Mouse (Mus musculus): ENCODE results near the gene Olfr558. TPM values are rescaled to one million over a fixed set of nuclear protein-coding genes. Genes with fewer than 3 reads are reported as not detected.

The Olfr558 gene
- polyA plus RNA-seq, 1 experiment = 0.19 TPM

DNA sequence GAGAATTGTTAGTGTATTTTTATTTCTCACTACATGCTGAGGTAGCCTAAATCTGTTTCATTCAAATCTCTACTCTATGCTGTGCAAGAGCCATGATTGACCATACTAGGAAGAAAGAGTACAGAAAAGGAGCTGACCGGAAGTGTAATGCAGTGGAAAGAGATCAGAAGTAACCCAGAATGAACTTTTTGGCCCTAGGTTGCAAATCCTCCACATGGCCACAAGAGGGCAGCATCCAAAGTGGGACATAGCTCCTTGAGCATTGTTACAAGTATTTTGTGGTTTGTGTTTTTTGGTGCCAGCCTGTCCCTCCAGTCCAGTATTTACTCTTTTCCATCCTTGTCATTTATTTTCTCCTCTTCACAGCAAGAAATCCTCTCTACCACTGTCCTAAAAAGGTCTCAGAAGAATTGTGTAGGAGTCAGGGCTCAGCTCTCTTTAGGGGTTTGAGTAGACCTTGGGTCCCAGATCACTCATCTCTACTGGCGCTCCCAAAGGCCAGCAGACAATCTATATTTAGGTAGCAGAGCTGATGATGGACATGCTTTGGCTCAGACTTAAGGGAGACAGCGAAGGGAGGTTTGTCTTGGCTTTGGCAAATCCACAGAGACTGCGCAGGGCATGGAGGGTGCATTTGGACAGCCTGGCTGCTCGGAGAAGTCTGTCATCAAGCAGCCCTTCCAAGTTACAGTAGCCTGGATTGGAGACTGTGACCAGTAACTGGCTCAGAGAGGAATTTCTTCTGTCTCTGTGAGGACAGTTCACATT, 6.5 kb upstream of the Olfr558 start, which contains the start of gene Olfr557:
TSS of gene Olfr557 (plus strand) at position 553 of the 768 bp plus-strand sequence.
- TF ChIP-seq POLR2A (IDR thresholded peaks at IDR 0.05; ENCODE audit: low read depth, low read length) = no peak
- TF ChIP-seq CTCF (IDR thresholded peaks at IDR 0.05; ENCODE audit: extremely low read depth, insufficient read depth, insufficient read length, insufficient replicate concordance) = peak; percentile 77; the same call in 1 of the 2 replicates
- Histone ChIP-seq H3K4me3 (ENCODE audit: extremely low read depth, insufficient read depth, insufficient read length) (no peak within 1 kb of the TSS), H3K36me3 (ENCODE audit: control insufficient read depth, insufficient read depth, low read length) (no peaks in the 10 kb centered on the region), H3K27me3 (ENCODE audit: control insufficient read depth, insufficient read depth, low read length) (no peaks in the 10 kb centered on the region), H3K4me1 (ENCODE audit: control insufficient read depth, insufficient read depth, insufficient read length) (no peaks in the 10 kb centered on the region), H3K27ac (ENCODE audit: insufficient read depth, low read length) (no peak within 1 kb of the TSS)
- peak; percentile 8 to 22 for DNase-seq (ENCODE audit: low read depth in 1 of 2, low spot score in 2 of 2)
- 77% methylated on average over 5 of the region's 5 CpGs for WGBS

DNA sequence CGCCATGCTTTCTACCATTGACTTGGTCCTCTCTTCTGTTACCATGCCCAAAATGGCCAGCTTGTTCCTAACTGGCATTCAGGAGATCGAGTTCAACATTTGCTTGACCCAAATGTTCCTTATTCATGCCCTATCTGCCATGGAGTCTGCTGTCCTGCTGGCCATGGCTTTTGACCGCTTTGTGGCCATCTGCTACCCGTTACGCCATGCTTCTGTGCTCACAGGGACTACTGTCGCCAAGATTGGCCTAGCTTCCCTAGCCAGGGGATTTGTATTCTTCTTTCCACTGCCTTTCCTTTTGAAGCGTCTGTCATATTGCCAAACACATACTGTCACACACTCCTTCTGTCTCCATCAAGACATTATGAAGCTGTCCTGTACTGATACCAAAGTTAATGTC, 3.6 kb upstream of the Olfr558 start:
- TF ChIP-seq CTCF (IDR thresholded peaks at IDR 0.05; ENCODE audit: extremely low read depth, insufficient read depth, insufficient read length, insufficient replicate concordance) = no peak
- Histone ChIP-seq H3K36me3 (ENCODE audit: control insufficient read depth, insufficient read depth, low read length) (no peaks in the 10 kb centered on the region), H3K27ac (ENCODE audit: insufficient read depth, low read length) (no peak overlapping the region), H3K4me3 (ENCODE audit: extremely low read depth, insufficient read depth, insufficient read length) (no peak overlapping the region), H3K4me1 (ENCODE audit: control insufficient read depth, insufficient read depth, insufficient read length) (no peaks in the 10 kb centered on the region), H3K27me3 (ENCODE audit: control insufficient read depth, insufficient read depth, low read length) (no peaks in the 10 kb centered on the region)
- WGBS = 89% methylated on average over 7 of the region's 7 CpGs
- DNase-seq (ENCODE audit: low read depth in 1 of 2, low spot score in 2 of 2) = no peak

- no peak for DNase-seq (ENCODE audit: low read depth in 1 of 2, low spot score in 2 of 2)
- WGBS = 37% methylated on average over 1 of the region's 1 CpGs
- no peak for TF ChIP-seq CTCF (IDR thresholded peaks at IDR 0.05; ENCODE audit: extremely low read depth, insufficient read depth, insufficient read length, insufficient replicate concordance)
- Histone ChIP-seq H3K27ac (ENCODE audit: insufficient read depth, low read length) (no peak within 1 kb of the TSS), H3K4me1 (ENCODE audit: control insufficient read depth, insufficient read depth, insufficient read length) (no peaks in the 10 kb centered on the region), H3K36me3 (ENCODE audit: control insufficient read depth, insufficient read depth, low read length) (no peaks in the 10 kb centered on the region), H3K4me3 (ENCODE audit: extremely low read depth, insufficient read depth, insufficient read length) (no peak within 1 kb of the TSS), H3K27me3 (ENCODE audit: control insufficient read depth, insufficient read depth, low read length) (no peaks in the 10 kb centered on the region)
These were observed 17.0 kb downstream of the Olfr558 start, which contains the start of gene Olfr33 for GRCm38 (mm10) chr7:102718970-102719369. Gene Olfr33 (minus strand): TSS chr7:102719070.

DNA sequence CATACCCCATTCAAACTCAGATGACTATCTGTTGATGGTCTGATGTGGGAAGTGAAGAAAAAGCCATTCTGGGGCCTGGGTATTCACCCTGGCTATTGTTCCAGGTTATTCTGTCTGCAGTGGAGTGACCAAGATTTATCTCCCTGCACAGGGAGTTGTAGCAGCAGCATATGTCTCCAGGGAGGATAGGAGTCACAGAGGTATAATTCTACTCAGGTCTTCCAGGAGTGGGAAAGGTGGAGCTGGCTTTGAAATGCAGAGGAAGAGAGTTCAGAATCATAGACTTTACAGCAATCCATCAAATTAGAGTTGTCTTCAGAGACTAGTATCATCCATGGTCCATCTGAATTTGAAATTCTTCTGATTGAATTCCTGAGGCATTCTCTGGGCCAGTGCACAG, 25.4 kb downstream of the Olfr558 start, which contains the start of gene Olfr559:
TSS of gene Olfr559 (minus strand) at position 101 of the 400 bp plus-strand sequence.
- Histone ChIP-seq H3K36me3 (ENCODE audit: control insufficient read depth, insufficient read depth, low read length) (no peaks in the 10 kb centered on the region), H3K4me3 (ENCODE audit: extremely low read depth, insufficient read depth, insufficient read length) (no peak within 1 kb of the TSS), H3K27ac (ENCODE audit: insufficient read depth, low read length) (no peak within 1 kb of the TSS), H3K27me3 (ENCODE audit: control insufficient read depth, insufficient read depth, low read length) (no peaks in the 10 kb centered on the region), H3K4me1 (ENCODE audit: control insufficient read depth, insufficient read depth, insufficient read length) (no peaks in the 10 kb centered on the region)
- TF ChIP-seq CTCF (IDR thresholded peaks at IDR 0.05; ENCODE audit: extremely low read depth, insufficient read depth, insufficient read length, insufficient replicate concordance) = no peak
- no peak for TF ChIP-seq POLR2A (IDR thresholded peaks at IDR 0.05; ENCODE audit: low read depth, low read length)
- no peak for DNase-seq (ENCODE audit: low read depth in 1 of 2, low spot score in 2 of 2)

DNA sequence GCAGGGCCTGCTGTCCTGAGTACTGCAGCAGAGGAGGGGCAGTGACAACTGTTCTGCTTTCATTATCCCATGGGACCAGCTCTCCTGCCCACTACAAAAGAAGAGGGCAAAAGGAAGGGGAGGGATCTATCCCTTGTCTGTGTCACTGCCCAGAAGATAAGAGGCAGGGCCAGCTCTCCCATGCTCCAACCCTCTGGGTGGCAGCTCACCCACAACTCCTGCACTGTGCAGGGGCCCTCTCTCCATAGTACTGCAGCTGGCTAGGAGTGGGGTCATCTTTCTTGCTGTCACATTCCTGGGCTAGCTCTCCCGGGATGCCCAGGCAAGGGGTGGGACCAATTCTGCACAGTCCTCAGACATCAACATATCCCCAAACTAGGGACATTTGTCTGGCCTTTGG, 31.8 kb downstream of the Olfr558 start:
- no peaks in the 10 kb centered on the region for H3K4me1 ChIP-seq (ENCODE audit: control insufficient read depth, insufficient read depth, insufficient read length)
- no peak for DNase-seq (ENCODE audit: low read depth in 1 of 2, low spot score in 2 of 2)
- no peak overlapping the region for H3K4me3 ChIP-seq (ENCODE audit: extremely low read depth, insufficient read depth, insufficient read length)
- H3K27me3 ChIP-seq (ENCODE audit: control insufficient read depth, insufficient read depth, low read length) = no peaks in the 10 kb centered on the region
- H3K36me3 ChIP-seq (ENCODE audit: control insufficient read depth, insufficient read depth, low read length) = no peaks in the 10 kb centered on the region
- no peak for TF ChIP-seq POLR2A (IDR thresholded peaks at IDR 0.05; ENCODE audit: low read depth, low read length)
- H3K27ac ChIP-seq (ENCODE audit: insufficient read depth, low read length) = no peak overlapping the region
- 73% methylated on average over 1 of the region's 1 CpGs for WGBS

- H3K4me1 ChIP-seq (ENCODE audit: control insufficient read depth, insufficient read depth, insufficient read length) = no peaks in the 10 kb centered on the region
- WGBS = 56% methylated on average over 2 of the region's 2 CpGs
- no peak for DNase-seq (ENCODE audit: low read depth in 1 of 2, low spot score in 2 of 2)
These were observed 35.7 kb downstream of the Olfr558 start for GRCm38 (mm10) chr7:102737705-102738104.

GRCm38 (mm10) chr7:102752086-102752485, 50.1 kb downstream of the Olfr558 start:
- 5% methylated on average over 1 of the region's 1 CpGs for WGBS

More at GRCm38 (mm10) chr7:102737705-102738104, 35.7 kb downstream of the Olfr558 start:
- H3K4me3 ChIP-seq (ENCODE audit: extremely low read depth, insufficient read depth, insufficient read length) = no peak overlapping the region
- no peaks in the 10 kb centered on the region for H3K36me3 ChIP-seq (ENCODE audit: control insufficient read depth, insufficient read depth, low read length)
- no peak overlapping the region for H3K27ac ChIP-seq (ENCODE audit: insufficient read depth, low read length)
- no peak for TF ChIP-seq CTCF (IDR thresholded peaks at IDR 0.05; ENCODE audit: extremely low read depth, insufficient read depth, insufficient read length, insufficient replicate concordance)
- no peak for TF ChIP-seq POLR2A (IDR thresholded peaks at IDR 0.05; ENCODE audit: low read depth, low read length)
- H3K27me3 ChIP-seq (ENCODE audit: control insufficient read depth, insufficient read depth, low read length) = no peaks in the 10 kb centered on the region

More at GRCm38 (mm10) chr7:102752086-102752485, 50.1 kb downstream of the Olfr558 start:
- no peaks in the 10 kb centered on the region for H3K4me1 ChIP-seq (ENCODE audit: control insufficient read depth, insufficient read depth, insufficient read length)
- H3K27me3 ChIP-seq (ENCODE audit: control insufficient read depth, insufficient read depth, low read length) = no peaks in the 10 kb centered on the region
- no peak overlapping the region for H3K4me3 ChIP-seq (ENCODE audit: extremely low read depth, insufficient read depth, insufficient read length)
- no peak overlapping the region for H3K27ac ChIP-seq (ENCODE audit: insufficient read depth, low read length)
- DNase-seq (ENCODE audit: low read depth in 1 of 2, low spot score in 2 of 2) = no peak
- TF ChIP-seq POLR2A (IDR thresholded peaks at IDR 0.05; ENCODE audit: low read depth, low read length) (no peak), CTCF (IDR thresholded peaks at IDR 0.05; ENCODE audit: extremely low read depth, insufficient read depth, insufficient read length, insufficient replicate concordance) (no peak)
- H3K36me3 ChIP-seq (ENCODE audit: control insufficient read depth, insufficient read depth, low read length) = no peaks in the 10 kb centered on the region

All from spleen, adult 2 months (tissue).